Mouse (Mus musculus) adrenal gland, postnatal 4 days (tissue): ENCODE data around the gene Cmtm4. TPM values are rescaled to one million over a fixed set of nuclear protein-coding genes. Genes with fewer than 3 reads are reported as not detected.
A peak's percentile ranks its signal among the peaks of the same experiment; 100 is the strongest.

Experiments used
- DNase-seq, 2 experiments: peaks; one replicate each; pipeline ENCODE4 v3.0.0; 2021 to 2022; ENCODE audit warnings: low spot score in 2 of 2, mixed read lengths in 2 of 2
- total RNA-seq, 2 experiments: library from RNA; stranded (reverse); gene quantifications; 2 replicates each; pipeline ENCODE4 v1.2.3; 2021

Cmtm4 gene
- total RNA-seq, 2 experiments from 2014 or later = 26.9 to 29.6 TPM

DNA sequence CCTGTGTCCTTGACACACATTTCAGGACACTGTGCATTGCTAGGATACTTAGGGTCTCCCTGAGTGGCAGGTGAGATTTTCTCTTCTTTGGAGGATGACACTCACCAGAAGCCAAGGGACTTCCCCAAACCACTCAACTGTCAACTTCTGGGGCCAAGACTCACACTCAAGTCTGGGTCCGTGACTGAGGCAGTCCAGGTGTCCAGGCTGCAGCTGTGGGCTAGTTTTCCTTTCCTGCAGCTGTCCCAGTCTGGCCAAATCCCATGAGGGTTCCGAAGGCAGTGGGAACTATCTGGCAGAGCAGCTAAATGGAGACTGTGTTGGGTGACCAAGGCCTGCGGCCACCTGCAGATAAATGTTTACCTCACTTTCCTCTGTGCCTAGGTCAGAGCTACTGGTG, 16.4 kb upstream of the Cmtm4 start:
- DNase-seq = no peak

DNA sequence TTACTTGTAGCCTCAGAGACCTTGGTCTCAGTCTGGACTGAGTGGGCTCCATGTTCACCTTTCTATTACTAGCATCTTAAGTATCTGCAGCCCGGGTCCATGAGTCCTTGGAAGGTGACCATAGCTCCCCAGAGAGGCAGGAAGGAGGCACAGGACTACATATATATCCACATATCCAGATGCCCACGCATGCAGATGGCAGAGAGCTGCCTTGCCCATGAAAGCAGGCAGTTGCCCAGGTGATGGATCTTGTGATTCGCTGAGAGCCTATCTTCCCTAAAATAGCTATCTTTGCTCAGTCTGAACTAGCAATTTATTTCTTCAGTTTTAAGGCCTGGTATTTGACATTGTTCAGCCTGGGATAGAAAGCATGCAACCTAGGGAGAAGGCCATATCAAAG, 15.9 kb upstream of the Cmtm4 start:
- DNase-seq = no peak

DNA sequence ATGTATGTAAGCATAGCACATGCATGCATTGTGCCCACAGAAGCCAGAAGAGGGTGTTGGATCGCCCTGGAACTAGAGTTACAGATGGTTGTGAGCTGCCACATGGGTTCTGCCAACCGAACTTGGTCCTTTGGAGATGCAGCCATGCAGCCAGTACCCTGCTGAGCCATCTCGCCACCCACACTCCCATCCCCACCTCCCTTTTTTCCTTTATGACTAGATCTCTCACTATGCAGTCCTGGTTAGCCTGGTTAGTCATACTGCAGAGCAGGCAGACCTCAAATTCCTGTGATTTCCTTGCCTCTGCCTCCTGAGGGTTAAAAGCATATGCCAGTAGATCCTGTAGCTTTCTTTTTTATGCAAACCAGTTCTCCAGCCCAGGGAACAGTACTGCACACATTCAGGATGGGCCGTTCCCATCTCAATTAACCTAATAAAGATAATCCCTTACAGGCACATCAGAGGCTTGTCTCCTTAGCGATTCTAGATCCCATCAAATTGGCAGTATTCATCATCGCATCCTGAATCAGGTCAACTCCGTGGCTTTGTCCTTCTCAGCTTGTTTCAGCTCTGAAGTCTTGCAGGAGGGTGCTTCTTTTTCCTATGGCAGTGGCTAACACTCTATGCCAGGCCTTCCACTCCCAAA, 15.1 kb upstream of the Cmtm4 start:
- no peak for DNase-seq

DNA sequence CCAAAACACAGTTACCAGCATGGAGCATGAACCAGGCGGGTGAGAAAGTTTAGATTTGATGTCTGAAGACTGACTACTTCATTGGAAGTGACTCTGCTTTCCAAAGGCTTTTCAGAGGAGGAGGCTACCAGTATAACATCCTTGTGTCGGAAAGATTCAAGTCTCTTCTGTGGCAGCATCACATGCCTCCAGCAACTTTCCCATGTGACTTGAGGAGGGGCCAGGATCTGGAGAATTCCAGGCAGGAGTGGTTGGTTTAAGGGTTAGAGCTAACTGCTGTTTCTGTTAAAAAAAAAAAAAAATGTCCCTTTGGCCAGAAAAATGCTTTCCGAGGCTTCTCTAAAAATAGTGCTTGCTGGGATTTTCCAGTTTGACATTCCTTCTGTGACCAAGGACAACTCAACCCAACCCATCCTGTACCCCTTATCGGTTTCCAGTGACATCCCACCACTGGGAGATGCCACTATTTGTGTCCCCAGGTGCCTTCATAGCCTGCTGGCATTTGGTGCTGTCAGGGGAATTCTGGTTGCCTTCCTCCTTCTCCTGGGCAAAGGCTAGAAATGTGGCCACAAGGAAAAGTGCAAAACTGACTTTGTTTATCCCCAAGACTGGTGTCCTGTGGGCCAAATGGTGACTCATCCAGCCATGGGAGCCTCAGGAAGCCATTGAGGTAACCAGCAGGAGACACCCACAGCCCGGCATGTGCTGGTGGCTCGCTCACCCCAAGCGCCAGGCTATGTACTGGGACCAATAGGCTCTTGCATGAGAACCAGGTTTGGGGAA, 12.9 kb upstream of the Cmtm4 start:
- DNase-seq = no peak

DNA sequence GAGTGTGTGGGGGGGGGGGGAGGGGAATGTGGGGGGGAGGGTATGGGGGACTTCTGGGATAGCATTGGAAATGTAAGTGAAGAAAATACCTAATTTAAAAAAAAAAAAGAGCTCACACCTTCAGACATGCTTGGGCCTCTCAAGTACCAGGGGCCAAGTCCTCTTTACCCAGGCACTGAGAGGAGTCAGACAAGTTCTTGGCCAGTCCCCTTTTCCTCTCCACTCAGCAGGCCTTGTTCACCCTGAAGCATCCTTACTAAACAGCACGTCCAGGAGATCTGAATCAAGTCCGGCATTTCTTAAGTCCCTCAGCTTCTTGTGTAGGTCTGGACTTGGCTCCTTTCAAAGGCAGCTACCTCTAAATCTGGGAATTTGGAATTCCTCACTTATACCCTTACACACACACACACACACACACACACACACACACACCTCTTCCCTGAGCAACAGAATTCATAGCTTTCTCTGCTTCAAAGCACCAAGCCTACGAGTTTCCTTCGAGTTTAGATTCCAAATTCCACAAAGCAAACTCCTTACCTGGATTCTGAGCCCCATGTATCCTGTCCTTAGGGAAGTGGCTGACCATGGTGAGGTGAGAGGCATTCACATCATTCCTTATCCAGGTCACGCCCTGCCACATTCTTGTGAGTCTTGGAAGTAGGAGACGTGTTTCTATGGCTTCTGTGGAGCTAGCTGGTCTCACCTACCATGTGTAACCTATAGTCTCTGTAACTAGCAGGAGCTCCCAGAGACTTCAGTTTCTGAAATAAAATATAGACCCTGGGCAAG, 10.9 kb upstream of the Cmtm4 start:
- no peak for DNase-seq

DNA sequence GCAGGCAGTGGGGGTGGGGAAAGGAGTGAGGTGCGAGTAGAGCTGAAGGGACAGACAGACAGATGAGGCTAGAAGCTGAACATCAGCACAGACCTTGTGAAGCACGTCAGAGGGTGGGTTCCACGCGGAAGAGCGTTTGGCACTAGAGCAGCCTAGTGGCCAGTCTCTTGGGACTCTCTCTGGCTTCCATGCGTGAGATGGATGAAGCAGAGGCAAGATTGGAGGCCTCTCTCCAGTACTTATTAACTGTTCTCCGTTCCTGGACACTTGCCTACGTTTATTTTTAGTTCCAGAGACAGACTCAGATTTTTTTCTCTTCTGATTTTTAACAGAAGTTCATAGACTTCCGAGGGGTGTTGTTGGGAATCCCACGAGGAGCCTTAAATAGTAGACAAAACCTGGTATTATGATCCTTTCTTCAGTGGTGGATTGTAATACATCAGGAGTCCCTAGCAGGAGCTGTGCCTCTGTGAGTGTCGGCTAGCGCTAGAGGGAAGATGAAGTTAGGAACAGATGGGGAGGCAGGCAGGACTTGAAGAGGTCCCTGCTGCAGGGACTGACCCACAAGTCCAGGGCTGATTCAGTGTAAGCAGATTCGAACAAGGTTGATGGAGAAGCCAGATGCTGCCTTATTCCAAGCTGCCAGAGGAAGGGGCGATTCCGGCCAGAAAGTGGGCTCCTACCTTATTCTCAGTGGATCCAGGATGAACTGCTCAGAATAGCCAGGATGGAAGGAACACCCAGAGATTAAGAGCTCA, 10.0 kb upstream of the Cmtm4 start:
- DNase-seq = no peak

DNA sequence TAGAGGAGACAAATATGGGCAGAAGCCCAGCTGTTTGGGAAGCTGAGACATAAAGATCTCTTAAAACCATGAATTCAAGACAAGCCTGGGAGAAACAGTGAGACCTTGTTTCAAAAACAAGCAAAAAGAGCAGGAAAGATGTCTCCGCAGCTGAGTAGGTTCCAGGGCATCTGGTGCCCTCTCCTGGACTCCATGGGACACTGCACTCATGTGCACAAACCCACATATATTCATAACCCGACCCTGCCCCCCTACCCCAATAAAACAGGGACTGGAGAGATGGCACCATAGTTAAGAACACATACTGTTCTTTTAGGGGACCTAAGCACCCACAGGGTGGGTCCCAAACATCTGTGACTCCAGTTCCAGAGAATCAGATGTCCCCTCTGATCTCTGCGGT, 8.0 kb upstream of the Cmtm4 start:
- no peak for DNase-seq

DNA sequence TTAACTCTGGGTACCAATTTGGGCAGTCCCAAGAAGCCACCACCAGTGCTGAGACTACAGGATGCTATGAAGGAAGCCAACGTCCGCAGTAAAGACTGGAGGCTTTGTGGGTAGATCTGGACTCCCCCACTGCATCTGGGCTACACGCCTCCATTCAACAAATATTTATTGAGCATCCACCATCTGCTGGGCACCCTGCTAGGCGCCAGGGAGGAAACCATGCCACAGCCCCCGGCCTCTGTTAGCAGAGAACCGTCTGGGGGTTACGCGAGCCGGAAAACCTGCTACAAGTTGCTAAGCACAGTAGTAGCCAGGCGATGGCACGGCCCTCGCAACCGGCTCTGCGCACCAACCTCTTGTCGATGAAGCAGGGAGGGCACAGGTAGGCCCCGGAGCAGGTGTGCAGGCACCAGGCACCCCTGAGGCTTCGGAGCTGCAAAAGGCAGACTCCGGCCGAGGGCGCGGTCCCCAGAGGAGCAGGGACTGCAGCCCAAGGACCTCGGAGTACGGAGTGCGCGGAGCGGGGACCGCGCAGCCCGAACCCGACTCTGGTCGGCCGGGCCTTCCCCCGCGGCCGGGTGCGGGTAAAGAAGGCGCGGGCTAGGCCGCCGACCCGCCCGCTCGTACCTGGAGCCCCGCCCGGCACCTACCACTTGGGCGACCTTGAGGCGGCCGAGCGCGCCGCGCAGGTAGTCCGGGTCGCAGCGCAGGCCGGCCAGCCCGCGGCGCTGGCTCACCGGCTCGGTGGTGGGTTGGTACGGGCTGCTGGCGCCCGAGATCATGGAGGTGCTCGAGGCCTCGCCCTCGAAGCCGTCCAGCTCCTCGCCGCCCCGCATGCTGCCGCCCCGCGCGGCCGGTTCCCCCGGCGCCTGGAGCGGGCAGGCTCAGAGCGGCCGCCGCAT, 555 bp downstream of the Cmtm4 start:
- DNase-seq = peak; percentile 18 to 21

DNA sequence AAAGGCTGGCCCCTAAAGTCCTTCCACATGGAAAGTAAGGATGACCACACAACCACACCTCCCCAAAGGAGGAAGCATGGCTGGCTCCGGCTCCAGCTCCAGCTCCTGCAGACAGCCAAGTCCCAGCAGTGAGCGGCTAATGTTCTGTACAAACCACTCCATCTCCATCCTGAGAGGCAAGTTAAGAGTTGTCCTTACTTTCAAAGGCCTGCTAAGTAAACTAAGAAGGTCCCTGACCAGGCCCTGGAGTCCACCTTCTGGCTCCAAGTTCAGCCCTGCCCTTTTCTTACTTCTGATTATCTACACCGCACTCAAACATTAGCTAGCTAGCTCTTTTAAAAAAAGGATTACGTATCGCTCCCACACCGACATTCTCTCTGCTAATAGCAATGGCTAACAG, 1.8 kb downstream of the Cmtm4 start:
- DNase-seq = no peak

DNA sequence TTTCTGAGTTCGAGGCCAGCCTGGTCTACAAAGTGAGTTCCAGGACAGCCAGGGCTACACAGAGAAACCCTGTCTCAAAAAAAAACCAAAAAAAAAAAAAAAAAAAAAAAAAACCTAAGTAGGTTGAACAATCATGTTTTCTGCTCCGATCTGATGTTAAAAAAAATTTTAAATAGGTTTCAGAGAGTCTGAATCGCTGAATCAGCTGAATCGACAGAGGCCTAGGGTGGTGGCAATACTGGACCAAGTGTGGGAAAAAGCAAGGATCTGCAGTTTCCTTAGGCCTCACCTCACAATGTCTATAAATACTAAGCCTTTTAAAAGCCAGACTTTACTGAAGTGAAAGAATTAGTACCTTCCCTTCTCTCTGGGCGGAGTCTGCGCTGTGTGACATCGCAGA, 2.5 kb downstream of the Cmtm4 start:
- DNase-seq = no peak

DNA sequence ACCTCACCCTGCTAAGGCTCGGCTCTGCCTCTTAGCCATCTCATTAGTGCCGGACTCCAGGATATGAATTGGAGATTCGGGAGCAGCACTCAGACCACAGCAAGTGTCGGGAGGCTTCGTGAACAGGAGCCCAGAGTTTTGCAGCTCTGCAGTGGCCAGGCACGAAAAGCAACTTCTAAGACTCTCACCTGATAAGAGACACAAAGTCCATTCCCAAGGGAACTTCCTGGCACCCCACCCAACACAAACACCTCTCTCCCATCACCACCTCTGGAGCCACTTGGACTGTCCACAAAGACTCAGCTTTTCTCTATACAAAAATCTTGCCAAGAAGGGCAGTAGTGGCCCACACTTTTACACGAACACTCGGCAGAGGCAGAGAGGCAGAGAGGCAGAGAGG, 5.4 kb downstream of the Cmtm4 start:
- DNase-seq = no peak

DNA sequence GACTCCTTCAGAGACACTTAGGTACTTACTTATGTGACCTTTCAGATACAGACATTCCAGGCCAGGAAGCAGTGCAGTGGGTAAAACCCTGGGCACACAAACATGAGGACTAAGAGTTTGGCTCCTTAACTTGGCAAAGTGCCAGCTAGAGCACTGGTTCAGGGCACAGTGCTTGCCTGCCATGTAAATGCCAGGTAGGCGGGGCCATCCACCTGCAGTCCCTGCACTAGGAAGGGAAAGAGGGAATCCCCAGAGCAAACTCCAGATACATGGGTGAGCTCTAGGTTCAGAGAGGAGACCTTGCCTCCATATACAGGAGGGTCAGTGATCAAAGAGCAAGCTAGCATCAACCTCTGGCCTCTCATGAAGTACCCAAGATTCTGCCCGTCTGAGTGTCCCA, 7.6 kb downstream of the Cmtm4 start:
- DNase-seq = no peak

DNA sequence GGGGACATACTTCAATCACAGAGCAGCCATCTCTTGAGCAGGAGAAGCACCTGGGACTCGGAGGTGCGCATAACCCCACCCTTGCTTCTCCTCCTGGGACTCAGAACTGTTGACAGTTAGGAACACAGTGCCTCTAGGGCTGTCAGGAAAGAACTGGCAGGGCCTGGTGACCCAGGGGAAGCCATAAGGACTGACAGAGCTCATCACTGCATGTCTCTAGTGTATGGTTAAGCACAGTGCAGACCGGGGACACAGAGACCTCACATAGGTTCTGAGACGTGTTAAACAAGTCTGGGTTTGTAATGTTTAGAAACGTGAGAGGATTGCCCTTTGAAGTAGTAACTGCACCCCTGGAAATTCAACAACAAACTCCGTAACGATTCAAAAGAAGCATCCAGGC, 8.1 kb downstream of the Cmtm4 start:
- no peak for DNase-seq

DNA sequence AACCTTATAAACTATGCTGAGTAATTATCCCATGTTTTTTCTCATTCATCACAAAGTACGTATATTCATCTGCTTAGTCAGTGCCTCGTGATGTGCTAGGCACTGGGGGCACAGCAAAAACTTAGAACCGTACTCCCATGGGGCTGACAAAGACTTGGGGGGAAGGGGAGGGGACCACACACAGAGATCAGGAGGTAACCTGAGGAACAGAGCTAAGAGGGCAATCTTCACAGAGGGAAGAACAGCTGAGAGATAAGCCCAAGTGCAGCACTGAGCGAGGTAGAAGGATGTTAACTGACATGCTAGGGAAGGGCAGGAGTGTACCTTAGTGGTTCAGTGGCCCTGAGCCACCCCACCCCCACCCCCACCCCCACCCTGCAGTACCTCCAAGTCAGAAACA, 8.9 kb downstream of the Cmtm4 start:
- DNase-seq = no peak

DNA sequence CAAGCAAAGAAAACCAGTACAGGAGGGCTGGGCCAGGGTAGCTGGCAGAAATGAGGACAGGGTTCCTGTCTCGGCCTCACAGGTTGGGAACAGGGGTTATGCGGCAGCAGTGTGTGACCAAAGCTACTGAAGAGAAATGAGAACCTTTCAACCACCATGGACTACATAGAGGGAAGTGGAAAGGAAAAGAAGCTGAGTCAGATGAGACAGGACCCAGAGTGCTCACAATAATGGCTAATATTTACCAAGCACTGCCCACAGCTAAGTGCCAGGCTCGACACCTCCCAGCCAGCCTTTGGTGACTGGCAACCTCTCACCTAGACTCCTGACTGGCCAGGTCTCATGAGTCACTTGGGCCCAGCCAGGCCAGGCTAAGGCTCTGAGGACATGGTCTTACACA, 11.6 kb downstream of the Cmtm4 start:
- DNase-seq = no peak

DNA sequence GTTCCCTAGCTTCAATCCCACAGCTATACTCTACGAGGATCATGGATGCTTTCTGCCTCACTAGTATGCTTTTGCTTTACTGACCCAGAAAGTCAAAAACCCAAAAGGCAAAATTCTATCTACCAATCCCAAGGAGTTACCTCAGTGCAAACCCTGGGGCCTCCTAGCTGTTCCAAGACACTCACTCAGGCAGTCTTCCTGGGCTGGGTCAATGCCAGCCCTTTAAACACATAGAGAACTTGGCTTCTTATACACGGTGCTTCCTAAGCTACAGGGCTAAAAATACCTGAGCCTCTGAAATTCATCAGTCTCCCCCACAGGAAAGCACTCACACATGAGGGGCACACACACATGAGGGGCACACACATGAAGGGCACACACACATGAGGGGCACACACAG, 12.3 kb downstream of the Cmtm4 start:
- no peak for DNase-seq

DNA sequence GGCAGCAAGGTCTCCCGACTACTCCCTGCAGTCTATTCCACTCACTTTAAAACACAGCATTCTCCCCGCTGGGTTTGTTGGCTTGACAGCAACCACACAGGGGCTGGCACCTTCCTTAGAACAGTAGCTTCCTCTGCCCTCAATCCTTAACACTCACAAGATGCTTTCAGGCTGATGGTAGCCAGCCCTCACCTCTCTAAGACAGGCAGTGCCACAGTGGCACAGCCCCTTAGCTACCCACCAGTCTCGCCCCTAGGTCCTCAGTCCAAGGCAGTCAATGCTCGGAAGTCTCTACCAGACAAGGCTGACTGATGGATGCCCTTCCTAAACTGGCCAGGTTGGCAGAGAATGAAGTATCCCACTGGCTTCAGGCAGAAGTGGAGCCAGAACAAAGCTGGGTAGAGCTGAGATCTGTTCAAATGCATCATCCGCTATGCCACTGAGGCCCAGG, 14.6 kb downstream of the Cmtm4 start:
- DNase-seq = no peak

DNA sequence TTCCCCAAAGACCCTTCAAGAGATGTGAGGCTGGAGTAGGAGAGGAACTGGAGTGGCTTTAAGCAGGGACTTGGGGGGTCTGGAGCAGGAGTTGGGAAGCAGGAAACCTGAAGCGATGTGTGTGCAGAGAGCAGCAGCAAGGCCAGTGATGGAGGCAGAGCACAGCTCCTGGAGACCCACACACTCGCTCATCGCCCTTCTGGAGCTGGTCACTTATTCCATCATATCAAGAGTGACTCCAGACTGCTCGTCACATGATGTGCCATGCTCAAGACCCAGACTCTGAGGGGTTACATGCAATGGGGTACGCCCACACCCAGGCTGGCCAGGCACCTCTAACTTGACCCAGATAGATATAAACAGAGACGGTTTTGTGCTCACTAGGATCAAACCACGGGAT, 15.3 kb downstream of the Cmtm4 start:
- no peak for DNase-seq

DNA sequence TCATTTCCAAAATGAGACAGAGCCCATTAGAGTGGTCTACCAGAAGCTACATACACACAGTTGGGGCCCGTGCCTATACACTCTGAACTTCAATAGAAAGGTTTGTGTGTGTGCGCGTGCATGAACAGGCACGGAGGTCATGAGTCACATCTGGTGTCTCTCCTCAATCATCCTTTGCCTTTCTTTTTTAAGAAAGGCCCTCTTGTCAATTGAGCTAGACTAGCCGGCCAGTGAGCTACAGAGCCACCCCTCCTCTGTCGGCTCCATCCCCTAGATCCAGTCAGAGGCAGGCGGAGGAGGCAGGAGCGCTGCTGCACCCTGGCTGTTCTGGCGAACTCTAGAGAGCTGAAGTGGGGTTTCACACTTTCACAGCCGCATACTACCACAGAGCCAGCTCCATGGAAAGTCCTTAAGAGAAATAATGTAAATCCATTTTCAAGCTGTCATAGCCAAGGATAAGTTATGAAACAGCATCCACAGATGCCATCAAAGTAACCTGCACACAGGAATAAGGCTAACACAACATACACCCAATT, 16.2 kb downstream of the Cmtm4 start:
- no peak for DNase-seq

DNA sequence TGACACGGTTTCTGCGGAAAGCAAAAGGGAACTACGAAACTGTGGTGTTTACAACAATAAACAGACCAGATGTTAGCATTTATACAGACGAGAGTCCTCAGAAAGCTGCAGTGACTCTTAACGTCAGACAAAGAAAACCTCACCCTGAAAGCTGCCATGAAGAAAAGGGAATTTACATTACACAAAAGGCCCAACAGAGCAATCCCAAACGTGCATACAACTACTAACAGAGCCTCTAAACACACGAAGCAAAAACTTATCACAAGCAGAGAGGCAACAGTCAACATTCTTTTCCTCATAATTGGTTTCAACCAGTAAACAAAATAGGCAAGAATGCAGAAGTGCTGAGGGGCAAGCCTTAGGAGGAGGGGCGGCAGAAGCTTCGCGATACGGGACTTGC, 18.9 kb downstream of the Cmtm4 start:
- no peak for DNase-seq
